Mouse (Mus musculus): ENCODE results near the gene Gm17019. TPM values are rescaled to one million over a fixed set of nuclear protein-coding genes. Genes with fewer than 3 reads are reported as not detected.
"Not testable (repeated sequence)": the region's sequence is repeated elsewhere in the genome, so short reads cannot be mapped to it uniquely, and the experiment has no call there.

Gm17019 gene
- polyA plus RNA-seq (2012; rRNA removed), result not detected in 2 replicates

DNA sequence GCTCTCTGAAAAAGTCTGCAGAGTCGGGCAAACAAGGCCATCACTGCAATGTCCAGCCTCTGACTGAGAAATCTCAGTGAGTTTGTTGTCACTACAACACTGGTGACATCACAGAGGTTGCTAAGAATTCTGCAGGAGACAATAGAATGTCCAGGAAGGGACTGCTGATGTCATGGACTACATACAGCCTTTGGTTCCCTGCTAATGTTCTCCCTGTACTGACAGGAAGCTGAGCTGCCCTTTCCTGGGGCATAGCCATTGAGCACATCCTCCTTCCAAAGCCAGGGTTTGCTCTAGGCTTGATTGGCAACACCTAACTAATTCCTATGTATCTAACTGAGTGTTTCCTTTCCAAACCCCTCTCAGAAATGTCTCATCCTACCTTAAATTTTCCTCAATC is at the start of gene Gm17019:
Gm17019 (minus strand) TSS at position 101 of the 400 bp plus-strand sequence.
- H3K4me1 ChIP-seq (ENCODE audit: control insufficient read depth, insufficient read depth, insufficient read length, low read length); H3K27ac ChIP-seq (ENCODE audit: insufficient read depth, low read depth, low read length); H3K4me3 ChIP-seq (ENCODE audit: low read depth, low read length); H3K36me3 ChIP-seq (ENCODE audit: control insufficient read depth, insufficient read depth, low read length); H3K27me3 ChIP-seq (ENCODE audit: control insufficient read depth, insufficient read depth, low read length): not testable (repeated sequence)
- 17% methylated on average over 1 of the region's 1 CpGs for WGBS

DNA sequence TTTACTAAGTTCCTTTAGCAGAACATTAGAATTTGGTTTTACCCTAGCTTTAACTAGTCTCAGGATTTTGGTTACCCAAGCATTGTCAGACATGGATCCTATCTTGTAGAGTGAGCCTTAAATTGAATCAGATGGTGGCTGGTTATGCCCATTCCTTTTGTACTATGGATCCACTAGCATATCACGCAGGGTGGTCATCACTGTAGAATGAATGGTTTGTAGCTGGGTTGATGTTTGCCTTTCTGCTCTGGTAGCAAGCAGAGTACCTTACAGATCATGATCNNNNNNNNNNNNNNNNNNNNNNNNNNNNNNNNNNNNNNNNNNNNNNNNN is 29.6 kb upstream of the Gm17019 start:
- not testable (repeated sequence) for H3K27ac ChIP-seq (ENCODE audit: insufficient read depth, low read depth, low read length); H3K27me3 ChIP-seq (ENCODE audit: control insufficient read depth, insufficient read depth, low read length); H3K4me3 ChIP-seq (ENCODE audit: low read depth, low read length); H3K36me3 ChIP-seq (ENCODE audit: control insufficient read depth, insufficient read depth, low read length); H3K4me1 ChIP-seq (ENCODE audit: control insufficient read depth, insufficient read depth, insufficient read length, low read length)
- 92% methylated on average over 1 of the region's 1 CpGs for WGBS

DNA sequence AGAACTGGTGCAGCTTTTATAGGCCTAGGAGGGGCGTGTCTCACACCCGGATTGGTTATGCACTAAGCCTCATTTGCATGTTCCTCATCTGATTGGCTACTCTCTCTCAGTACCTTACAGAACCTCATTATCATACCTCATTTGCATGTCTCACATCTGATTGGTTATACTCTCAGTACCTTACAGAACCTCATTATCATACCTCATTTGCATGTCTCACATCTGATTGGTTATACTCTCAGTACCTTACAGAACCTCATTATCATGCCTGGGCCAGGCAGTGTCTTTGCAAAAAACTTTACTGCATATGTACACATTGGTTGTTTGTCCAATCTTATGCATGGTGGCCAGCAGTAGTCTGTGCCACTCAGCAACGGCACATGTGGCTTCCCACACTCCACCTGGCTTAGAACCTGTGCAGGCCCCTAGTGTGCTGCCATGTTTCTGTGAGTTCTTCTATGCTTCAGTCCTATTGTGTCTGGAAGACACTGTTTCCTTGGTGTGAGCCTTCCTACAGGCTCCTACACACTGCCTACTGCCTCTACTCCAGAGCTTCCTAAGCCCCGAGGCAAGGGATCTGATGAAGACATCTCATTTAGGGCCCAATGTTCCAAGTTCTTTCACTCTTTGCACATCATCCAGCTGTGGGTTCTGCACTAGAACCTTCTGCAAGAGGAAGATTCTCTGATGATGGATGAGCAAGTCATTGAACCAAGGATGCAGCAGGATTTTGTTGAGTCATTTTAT is 29.0 kb upstream of the Gm17019 start:
- H3K4me3 ChIP-seq (ENCODE audit: low read depth, low read length); H3K27ac ChIP-seq (ENCODE audit: insufficient read depth, low read depth, low read length); H3K36me3 ChIP-seq (ENCODE audit: control insufficient read depth, insufficient read depth, low read length); H3K4me1 ChIP-seq (ENCODE audit: control insufficient read depth, insufficient read depth, insufficient read length, low read length); H3K27me3 ChIP-seq (ENCODE audit: control insufficient read depth, insufficient read depth, low read length): not testable (repeated sequence)
- WGBS, result 81% methylated on average over 4 of the region's 4 CpGs

DNA sequence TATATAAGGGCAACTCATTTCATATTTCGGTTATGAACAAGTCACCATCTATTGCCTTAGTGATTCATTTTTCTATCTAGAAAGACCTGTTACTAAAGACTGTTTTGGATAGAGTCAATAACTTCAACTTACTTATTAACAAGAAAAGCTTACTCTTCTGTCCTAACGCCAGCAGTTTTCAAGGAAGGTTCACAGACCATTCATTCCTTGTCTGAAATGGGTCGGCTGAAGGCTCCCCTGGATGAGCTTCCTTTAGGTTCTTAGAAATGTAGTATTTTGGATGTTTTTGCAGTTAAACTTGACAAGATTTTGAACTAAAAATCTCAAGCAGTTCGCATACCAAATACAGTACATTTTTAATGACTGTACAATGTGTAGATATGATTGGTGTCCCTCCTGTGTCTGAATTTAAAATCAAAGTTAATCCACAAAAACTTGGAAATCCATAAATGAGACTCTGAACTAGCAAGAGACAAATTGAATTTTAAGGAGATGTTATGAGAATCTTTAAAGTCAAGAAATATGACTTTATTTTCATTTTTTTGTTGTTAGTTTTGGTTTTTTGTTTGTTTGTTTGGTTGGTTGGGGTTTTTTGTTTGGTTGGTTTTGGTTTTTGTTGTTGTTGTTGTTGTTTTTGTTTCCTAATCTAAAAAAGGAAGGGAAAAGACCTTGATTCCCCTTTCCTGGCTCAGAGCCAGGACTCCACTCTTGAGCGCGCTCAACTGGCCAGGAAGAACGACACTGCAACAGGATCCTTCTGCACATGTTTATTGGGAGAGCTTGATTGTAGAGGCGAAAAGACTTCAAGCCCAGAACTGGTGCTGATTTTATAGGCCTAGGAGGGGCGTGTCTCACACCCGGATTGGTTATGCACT is 21.6 kb upstream of the Gm17019 start:
- not testable (repeated sequence) for H3K27ac ChIP-seq (ENCODE audit: insufficient read depth, low read depth, low read length); H3K36me3 ChIP-seq (ENCODE audit: control insufficient read depth, insufficient read depth, low read length); H3K4me1 ChIP-seq (ENCODE audit: control insufficient read depth, insufficient read depth, insufficient read length, low read length); H3K4me3 ChIP-seq (ENCODE audit: low read depth, low read length); H3K27me3 ChIP-seq (ENCODE audit: control insufficient read depth, insufficient read depth, low read length)
- WGBS, result 73% methylated on average over 10 of the region's 10 CpGs

DNA sequence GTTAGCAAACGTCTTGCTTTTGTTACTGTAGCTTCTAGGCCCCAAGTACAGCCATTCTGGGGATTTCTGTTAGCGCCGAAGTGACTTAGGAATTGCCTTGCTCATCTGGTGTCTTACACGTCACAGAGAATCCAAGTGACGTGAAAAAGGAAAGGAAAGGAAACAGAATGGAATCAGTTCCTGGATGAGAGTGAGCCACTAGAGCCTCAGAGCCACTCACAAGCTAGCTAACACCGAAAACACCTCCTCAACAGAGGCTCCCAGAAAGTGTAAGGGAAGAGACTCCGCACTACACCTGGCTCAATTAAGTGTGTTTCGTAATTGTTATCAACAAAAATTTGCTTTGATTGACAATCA is 20.8 kb upstream of the Gm17019 start:
- H3K27ac ChIP-seq (ENCODE audit: insufficient read depth, low read depth, low read length); H3K4me1 ChIP-seq (ENCODE audit: control insufficient read depth, insufficient read depth, insufficient read length, low read length); H3K4me3 ChIP-seq (ENCODE audit: low read depth, low read length); H3K27me3 ChIP-seq (ENCODE audit: control insufficient read depth, insufficient read depth, low read length); H3K36me3 ChIP-seq (ENCODE audit: control insufficient read depth, insufficient read depth, low read length): not testable (repeated sequence)
- 72% methylated on average over 8 of the region's 8 CpGs for WGBS

DNA sequence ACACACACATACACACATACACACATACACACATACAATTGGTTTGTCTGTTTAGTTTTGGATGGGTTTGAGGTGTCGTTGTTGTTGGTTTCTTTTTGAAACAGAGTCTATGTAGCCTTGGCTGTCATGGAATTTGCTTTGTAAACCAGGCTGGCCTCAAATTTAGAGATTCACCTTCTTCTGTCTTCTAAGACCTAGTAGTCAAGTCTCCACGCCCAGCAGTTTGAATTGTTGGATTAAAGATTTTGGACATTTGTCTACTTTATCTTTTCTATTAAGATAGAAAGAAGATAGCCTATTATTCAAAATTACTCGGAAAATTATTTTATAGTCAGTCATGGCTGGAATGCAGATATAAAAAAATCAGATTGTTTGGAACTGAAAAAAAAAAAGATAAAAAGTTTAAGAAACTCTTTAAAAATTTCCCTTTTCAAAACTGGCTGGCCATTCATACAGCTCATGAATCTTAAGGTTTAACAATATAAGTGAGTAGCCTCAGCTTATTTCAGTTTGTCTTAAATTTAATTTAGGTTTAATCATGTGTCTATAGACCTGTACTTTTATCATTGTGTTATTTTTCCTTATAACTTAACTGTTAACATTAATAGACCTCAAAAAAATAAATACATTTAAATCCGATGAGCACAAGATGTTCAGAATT is 20.3 kb upstream of the Gm17019 start:
- H3K4me1 ChIP-seq (ENCODE audit: control insufficient read depth, insufficient read depth, insufficient read length, low read length); H3K27ac ChIP-seq (ENCODE audit: insufficient read depth, low read depth, low read length); H3K4me3 ChIP-seq (ENCODE audit: low read depth, low read length); H3K36me3 ChIP-seq (ENCODE audit: control insufficient read depth, insufficient read depth, low read length); H3K27me3 ChIP-seq (ENCODE audit: control insufficient read depth, insufficient read depth, low read length): not testable (repeated sequence)
- 79% methylated on average over 4 of the region's 4 CpGs for WGBS

DNA sequence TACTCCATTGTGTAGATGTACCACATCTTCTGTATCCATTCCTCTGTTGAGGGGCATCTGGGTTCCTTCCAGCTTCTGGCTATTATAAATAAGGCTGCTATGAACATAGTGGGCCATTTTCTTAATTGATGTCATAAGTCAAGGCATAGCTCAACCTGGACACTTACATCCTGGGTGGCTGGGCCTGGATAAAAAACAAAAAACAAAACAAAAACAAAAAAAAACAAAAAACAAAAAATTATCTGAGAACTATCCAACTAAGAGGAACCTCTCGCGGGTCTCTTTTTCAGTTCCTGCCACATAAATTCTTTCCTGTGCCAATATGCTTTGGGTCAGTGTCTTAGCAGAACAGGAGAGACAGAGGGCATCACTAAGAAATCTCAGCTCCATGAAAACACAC is 18.0 kb upstream of the Gm17019 start:
- H3K27me3 ChIP-seq (ENCODE audit: control insufficient read depth, insufficient read depth, low read length); H3K4me1 ChIP-seq (ENCODE audit: control insufficient read depth, insufficient read depth, insufficient read length, low read length); H3K4me3 ChIP-seq (ENCODE audit: low read depth, low read length); H3K36me3 ChIP-seq (ENCODE audit: control insufficient read depth, insufficient read depth, low read length); H3K27ac ChIP-seq (ENCODE audit: insufficient read depth, low read depth, low read length): not testable (repeated sequence)
- 80% methylated on average over 2 of the region's 2 CpGs for WGBS

DNA sequence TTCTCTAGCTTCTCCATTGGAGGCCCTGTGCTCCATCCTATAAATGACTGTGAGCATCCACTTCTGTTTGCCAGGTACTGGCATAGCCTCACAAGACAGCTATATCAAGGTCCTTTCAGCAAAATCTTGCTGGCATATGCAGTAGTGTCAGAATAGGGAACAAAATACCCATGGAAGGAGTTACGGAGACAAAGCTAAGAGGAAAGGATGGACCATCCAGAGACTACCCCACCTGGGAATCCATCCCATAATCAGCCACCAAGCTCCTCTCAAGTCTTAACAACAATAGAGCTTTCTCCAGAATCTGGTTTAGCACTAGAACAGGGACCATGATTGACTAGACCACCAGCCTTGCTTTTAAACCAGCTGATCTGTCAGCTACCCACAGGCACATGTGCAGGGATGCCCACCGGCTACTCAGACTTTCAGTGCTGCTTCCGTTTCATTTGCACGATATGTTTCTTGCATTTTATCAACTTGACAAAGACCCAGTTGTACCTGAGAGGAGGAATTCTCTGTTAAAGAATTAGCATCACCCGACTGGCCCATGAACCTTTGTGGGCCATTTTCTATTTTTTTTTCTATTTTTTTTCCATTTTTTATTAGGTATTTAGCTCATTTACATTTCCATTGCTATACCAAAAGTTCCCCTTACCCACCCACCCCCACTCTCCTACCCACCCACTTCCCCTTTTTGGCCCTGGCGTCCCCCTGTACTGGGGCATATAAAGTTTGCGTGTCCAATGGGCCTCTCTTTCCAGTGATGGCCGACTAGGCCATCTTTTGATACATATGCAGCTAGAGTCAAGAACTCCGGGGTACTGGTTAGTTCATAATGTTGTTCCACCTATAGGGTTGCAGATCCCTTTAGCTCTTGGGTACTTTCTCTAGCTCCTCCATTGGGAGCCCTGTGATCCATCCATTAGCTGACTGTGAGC is 12.3 kb upstream of the Gm17019 start:
- not testable (repeated sequence) for H3K4me3 ChIP-seq (ENCODE audit: low read depth, low read length); H3K36me3 ChIP-seq (ENCODE audit: control insufficient read depth, insufficient read depth, low read length); H3K27ac ChIP-seq (ENCODE audit: insufficient read depth, low read depth, low read length); H3K4me1 ChIP-seq (ENCODE audit: control insufficient read depth, insufficient read depth, insufficient read length, low read length); H3K27me3 ChIP-seq (ENCODE audit: control insufficient read depth, insufficient read depth, low read length)
- WGBS, result 82% methylated on average over 9 of the region's 9 CpGs

DNA sequence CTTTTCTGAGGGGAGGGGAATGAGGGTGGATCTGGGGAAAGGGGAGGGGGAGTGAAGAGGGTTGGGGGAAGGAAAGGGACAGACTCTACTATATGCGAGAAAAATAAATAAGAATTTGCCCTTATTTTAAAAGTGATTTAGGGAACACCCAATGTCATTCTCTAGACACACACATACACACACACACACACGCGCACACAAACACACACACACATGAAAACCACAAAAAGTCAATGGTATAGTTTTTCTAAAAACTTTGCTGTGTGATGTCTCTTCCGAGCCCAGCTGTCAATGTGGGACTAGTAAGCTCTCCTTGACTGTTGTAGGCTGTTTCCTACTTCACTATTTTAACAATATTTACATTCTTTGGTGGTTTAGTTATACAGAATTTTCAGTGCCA is 8.0 kb upstream of the Gm17019 start:
- H3K4me3 ChIP-seq (ENCODE audit: low read depth, low read length); H3K4me1 ChIP-seq (ENCODE audit: control insufficient read depth, insufficient read depth, insufficient read length, low read length); H3K36me3 ChIP-seq (ENCODE audit: control insufficient read depth, insufficient read depth, low read length); H3K27me3 ChIP-seq (ENCODE audit: control insufficient read depth, insufficient read depth, low read length); H3K27ac ChIP-seq (ENCODE audit: insufficient read depth, low read depth, low read length): not testable (repeated sequence)
- WGBS, result 50% methylated on average over 4 of the region's 4 CpGs

DNA sequence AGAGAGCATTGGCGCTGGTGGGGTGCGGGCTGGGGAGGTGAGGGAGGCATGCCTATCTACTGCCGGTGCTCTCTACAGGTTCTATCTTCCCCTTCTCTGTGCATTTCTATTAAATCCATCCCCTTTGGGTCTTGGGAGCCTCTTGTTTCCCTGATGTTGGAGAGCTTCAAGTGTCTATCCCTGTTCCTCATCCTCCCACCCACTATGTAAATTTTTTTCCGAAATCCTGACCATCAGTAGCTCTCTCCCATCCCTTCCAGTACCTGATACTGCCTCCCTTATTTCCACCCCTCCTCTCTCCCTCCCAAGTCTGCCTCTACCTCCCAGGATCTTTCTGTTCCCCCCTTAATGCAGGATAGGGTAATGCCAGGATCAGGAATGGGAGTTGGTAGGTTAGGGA is 7.2 kb upstream of the Gm17019 start:
- not testable (repeated sequence) for H3K36me3 ChIP-seq (ENCODE audit: control insufficient read depth, insufficient read depth, low read length); H3K4me3 ChIP-seq (ENCODE audit: low read depth, low read length); H3K27me3 ChIP-seq (ENCODE audit: control insufficient read depth, insufficient read depth, low read length); H3K27ac ChIP-seq (ENCODE audit: insufficient read depth, low read depth, low read length); H3K4me1 ChIP-seq (ENCODE audit: control insufficient read depth, insufficient read depth, insufficient read length, low read length)
- 78% methylated on average over 4 of the region's 4 CpGs for WGBS

DNA sequence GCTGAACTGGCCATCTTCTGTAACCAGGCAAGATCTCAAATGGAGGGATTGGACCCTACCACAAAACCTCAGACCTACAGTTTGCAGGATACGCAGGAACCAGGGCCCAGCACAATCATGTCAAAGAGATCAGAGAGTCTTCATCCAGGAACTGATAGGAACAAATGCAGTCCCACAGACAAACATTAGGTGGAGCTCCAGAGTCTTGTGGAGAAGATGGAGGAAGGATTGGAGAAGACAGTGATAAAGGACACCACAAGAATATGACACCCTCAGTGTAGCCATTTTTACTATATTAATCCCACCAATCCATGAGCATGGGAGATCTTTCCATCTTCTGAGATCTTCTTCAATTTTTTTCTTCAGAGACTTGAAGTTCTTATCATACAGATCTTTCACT is 8.5 kb downstream of the Gm17019 start:
- H3K4me1 ChIP-seq (ENCODE audit: control insufficient read depth, insufficient read depth, insufficient read length, low read length), result not testable (repeated sequence)
- 81% methylated on average over 1 of the region's 1 CpGs for WGBS

More for the DNA sequence above, 8.5 kb downstream of the Gm17019 start:
- H3K27me3 ChIP-seq (ENCODE audit: control insufficient read depth, insufficient read depth, low read length); H3K36me3 ChIP-seq (ENCODE audit: control insufficient read depth, insufficient read depth, low read length); H3K4me3 ChIP-seq (ENCODE audit: low read depth, low read length); H3K27ac ChIP-seq (ENCODE audit: insufficient read depth, low read depth, low read length): not testable (repeated sequence)
